Mouse (Mus musculus): Measurements from ENCODE around the gene Mllt6. TPM values are rescaled to one million over a fixed set of nuclear protein-coding genes. Genes with fewer than 3 reads are reported as not detected.
"Not testable (repeated sequence)": the region's sequence is repeated elsewhere in the genome, so short reads cannot be mapped to it uniquely, and the experiment has no call there.

The Mllt6 gene
- polyA plus RNA-seq, 1 experiment from 2014 or later, result 2.3 TPM

GRCm38 (mm10) chr11:97656269-97656971, 6.8 kb upstream of the Mllt6 start:
- Histone ChIP-seq H3K9me3 (replicated peaks; ENCODE audit: low read length) (no peaks in the 10 kb centered on the region), H3K36me3 (ENCODE audit: insufficient read depth, low read length) (no peaks in the 10 kb centered on the region), H3K4me3 (replicated peaks; ENCODE audit: low read depth, low read length) (no peak overlapping the region), H3K4me1 (replicated peaks; ENCODE audit: insufficient read depth, low read length) (peaks cover 13% of the 10 kb centered on the region), H3K27me3 (ENCODE audit: insufficient read depth, low read length) (no peaks in the 10 kb centered on the region), H3K9ac (ENCODE audit: low read depth, low read length) (no peak overlapping the region), H3K4me2 (ENCODE audit: low read length) (no peak overlapping the region), H3K27ac (no peak overlapping the region)
- no peak for ATAC-seq (replicated peaks; ENCODE audit: low FRiP score, low read depth)
- DNase-seq (ENCODE audit: low spot score), result no peak
- 78% methylated on average over 14 of the region's 14 CpGs for WGBS
- no peak for TF ChIP-seq CTCF (IDR thresholded peaks at IDR 0.05; ENCODE audit: low read depth)

DNA sequence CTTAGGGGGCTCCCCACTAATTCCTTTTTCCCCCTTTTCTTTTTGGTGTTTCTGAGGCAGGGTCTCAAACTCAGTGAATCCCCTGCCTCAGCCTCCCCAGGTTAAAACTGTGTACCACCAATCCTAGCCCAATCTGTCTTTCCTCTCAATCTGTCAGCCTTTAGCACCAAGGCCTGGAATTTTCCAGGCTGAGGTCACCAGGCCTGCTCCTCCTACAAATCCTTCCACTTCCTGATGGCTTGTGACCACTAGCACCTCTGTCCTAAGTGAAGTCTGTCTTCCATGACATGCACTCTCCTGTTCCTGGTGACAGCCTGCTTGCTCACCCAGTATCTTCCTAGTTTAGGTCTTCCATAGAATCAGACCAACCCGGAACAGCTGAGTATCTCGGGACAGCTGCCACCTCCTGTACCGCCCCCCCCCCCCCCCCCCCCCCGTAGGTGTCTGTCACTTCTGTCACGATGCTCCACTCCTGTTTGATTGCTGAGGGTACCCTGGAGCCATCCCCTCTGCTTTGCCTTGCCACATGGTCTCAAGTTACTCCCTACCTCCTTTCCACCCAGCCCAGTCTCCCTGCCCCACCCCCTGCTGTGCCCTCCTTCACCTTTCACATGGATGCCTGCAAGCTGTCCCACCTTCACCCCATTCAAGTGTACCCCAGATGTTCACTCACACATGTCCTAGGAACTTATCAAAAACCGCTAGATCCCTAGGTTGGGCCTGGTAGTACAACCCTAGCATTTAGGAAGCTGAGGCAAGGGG, 5.8 kb upstream of the Mllt6 start:
- Histone ChIP-seq H3K27me3 (ENCODE audit: insufficient read depth, low read length) (no peaks in the 10 kb centered on the region), H3K9me3 (replicated peaks; ENCODE audit: low read length) (no peaks in the 10 kb centered on the region), H3K4me2 (ENCODE audit: low read length) (no peak overlapping the region), H3K36me3 (ENCODE audit: insufficient read depth, low read length) (no peaks in the 10 kb centered on the region), H3K4me3 (replicated peaks; ENCODE audit: low read depth, low read length) (no peak overlapping the region), H3K4me1 (replicated peaks; ENCODE audit: insufficient read depth, low read length) (peaks cover 22% of the 10 kb centered on the region), H3K27ac (no peak overlapping the region), H3K9ac (ENCODE audit: low read depth, low read length) (no peak overlapping the region)
- TF ChIP-seq CTCF (IDR thresholded peaks at IDR 0.05; ENCODE audit: low read depth), result no peak
- 36% methylated on average over 5 of the region's 6 CpGs for WGBS
- ATAC-seq (replicated peaks; ENCODE audit: low FRiP score, low read depth) (no peak), DNase-seq (ENCODE audit: low spot score) (no peak)

DNA sequence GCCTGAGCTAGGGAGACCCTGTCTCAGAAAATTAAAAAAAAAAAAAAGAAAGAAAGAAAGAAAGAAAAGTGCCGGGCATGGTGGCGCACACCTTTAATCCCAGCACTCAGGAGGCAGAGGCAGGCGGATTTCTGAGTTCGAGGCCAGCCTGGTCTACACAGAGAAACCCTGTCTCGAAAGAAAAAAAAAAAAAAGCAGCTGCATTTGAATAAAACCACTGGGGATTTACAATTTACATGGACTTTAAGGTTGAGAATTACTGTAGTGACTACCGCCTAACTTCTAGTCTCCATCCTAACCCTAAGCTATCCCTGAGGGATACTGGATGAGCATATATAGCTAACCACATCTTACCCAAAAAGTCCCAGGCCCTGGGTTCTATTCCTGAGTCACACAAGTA, 5.2 kb upstream of the Mllt6 start:
- peaks cover 22% of the 10 kb centered on the region for H3K4me1 ChIP-seq (replicated peaks; ENCODE audit: insufficient read depth, low read length)
- not testable (repeated sequence) for H3K27ac ChIP-seq; ATAC-seq (replicated peaks; ENCODE audit: low FRiP score, low read depth); H3K4me3 ChIP-seq (replicated peaks; ENCODE audit: low read depth, low read length); H3K36me3 ChIP-seq (ENCODE audit: insufficient read depth, low read length); H3K27me3 ChIP-seq (ENCODE audit: insufficient read depth, low read length); H3K9ac ChIP-seq (ENCODE audit: low read depth, low read length); DNase-seq (ENCODE audit: low spot score); H3K4me2 ChIP-seq (ENCODE audit: low read length); H3K9me3 ChIP-seq (replicated peaks; ENCODE audit: low read length)
- 86% methylated on average over 6 of the region's 6 CpGs for WGBS

DNA sequence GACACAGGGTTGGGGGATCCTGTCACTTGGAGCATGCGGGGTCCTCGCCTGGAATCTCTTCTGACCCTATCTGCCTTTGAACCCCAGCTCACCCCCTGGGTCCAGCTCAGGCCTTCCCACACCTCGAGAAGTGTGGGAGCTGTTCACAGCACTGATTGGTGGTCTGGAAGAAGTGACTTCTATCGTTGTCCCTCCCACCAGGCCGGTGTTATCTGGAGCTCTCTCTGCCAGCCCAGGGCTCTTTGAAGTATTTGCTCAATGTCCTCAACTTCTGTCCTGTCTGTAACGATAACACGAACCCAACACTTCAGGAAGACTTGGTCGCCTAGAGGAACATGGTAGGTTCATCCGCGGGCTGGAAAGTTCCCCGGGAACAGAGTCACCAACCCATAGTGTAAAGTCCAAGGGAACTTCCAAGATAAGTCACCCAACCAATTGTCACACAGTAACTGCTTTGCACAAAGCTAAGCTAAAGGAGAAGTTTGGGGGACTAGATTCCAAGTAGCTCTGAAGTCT, 4.4 kb upstream of the Mllt6 start:
- Histone ChIP-seq H3K4me1 (replicated peaks; ENCODE audit: insufficient read depth, low read length) (peaks cover 22% of the 10 kb centered on the region), H3K4me3 (replicated peaks; ENCODE audit: low read depth, low read length) (peak overlapping the region; percentile 75; the same call in 1 of the 2 replicates), H3K36me3 (ENCODE audit: insufficient read depth, low read length) (no peaks in the 10 kb centered on the region), H3K4me2 (ENCODE audit: low read length) (peak overlapping the region; percentile 88), H3K9me3 (replicated peaks; ENCODE audit: low read length) (no peaks in the 10 kb centered on the region), H3K27me3 (ENCODE audit: insufficient read depth, low read length) (no peaks in the 10 kb centered on the region), H3K9ac (ENCODE audit: low read depth, low read length) (peak overlapping the region; percentile 92; the same call in 1 of the 2 replicates), H3K27ac (no peak overlapping the region)
- ATAC-seq (replicated peaks; ENCODE audit: low FRiP score, low read depth) (no peak), DNase-seq (ENCODE audit: low spot score) (no peak)
- TF ChIP-seq CTCF (IDR thresholded peaks at IDR 0.05; ENCODE audit: low read depth), result no peak
- 59% methylated on average over 11 of the region's 11 CpGs for WGBS

- H3K9me3 ChIP-seq (replicated peaks; ENCODE audit: low read length), result no peaks in the 10 kb centered on the region
- TF ChIP-seq CTCF (IDR thresholded peaks at IDR 0.05; ENCODE audit: low read depth), result no peak
- ATAC-seq (replicated peaks; ENCODE audit: low FRiP score, low read depth) (no peak), DNase-seq (ENCODE audit: low spot score) (no peak)
- peak overlapping the region; percentile 75 for H3K4me3 ChIP-seq (replicated peaks; ENCODE audit: low read depth, low read length)
- no peaks in the 10 kb centered on the region for H3K27me3 ChIP-seq (ENCODE audit: insufficient read depth, low read length)
- H3K4me2 ChIP-seq (ENCODE audit: low read length), result peak overlapping the region; percentile 88
- H3K9ac ChIP-seq (ENCODE audit: low read depth, low read length), result peak overlapping the region; percentile 92
- WGBS, result 5% methylated on average over 13 of the region's 13 CpGs
- H3K27ac ChIP-seq, result peak overlapping the region; percentile 93
- no peaks in the 10 kb centered on the region for H3K36me3 ChIP-seq (ENCODE audit: insufficient read depth, low read length)
- peaks cover 22% of the 10 kb centered on the region for H3K4me1 ChIP-seq (replicated peaks; ENCODE audit: insufficient read depth, low read length)
These were observed 3.8 kb upstream of the Mllt6 start for GRCm38 (mm10) chr11:97659267-97659989.

Measured in kidney, postnatal 0 days (tissue).